9 mouse cellular contexts compared by ENCODE assay signal in genomic region chr11:46213844-46214243, GRCm38 (mm10). TPM values are rescaled to one million over a fixed set of nuclear protein-coding genes. Genes with fewer than 3 reads are reported as not detected.
DNase-seq lines count a peak whose midpoint lies in the region; ATAC-seq and TF ChIP-seq lines count a peak whose summit lies in the region.
"Had no signal": no experiment of that assay in that cellular context is flagged by ENCODE, and none has a peak within 500 bp of the region (broad histone marks: within the 10 kb centered on the region; RNA-seq: fewer than 3 reads in every experiment).

No protein-coding gene starts in this region.

- WGBS in forebrain, embryonic 10.5 days, result 84% methylated on average over 5 of the region's 5 CpGs
- 92% methylated on average over 5 of the region's 5 CpGs for WGBS in forebrain, embryonic 15.5 days
- 17% methylated on average over 5 of the region's 5 CpGs for WGBS in lung, embryonic 14.5 days
- 40% methylated on average over 5 of the region's 5 CpGs for WGBS in lung, adult 2 months
- WGBS in neural tube, embryonic 11.5 days, result 72% methylated on average over 5 of the region's 5 CpGs

- peak overlapping the region; percentile 74 for H3K27ac ChIP-seq in forebrain, embryonic 10.5 days
- no peak overlapping the region for H3K27ac ChIP-seq in forebrain, embryonic 15.5 days (replicated peaks)
- H3K27ac ChIP-seq in lung, embryonic 14.5 days (ENCODE audit: low read depth), result peak overlapping the region; percentile 98
- H3K27ac ChIP-seq in neural tube, embryonic 11.5 days (ENCODE audit: low read depth, low read length), result peak overlapping the region; percentile 21

- no peak for DNase-seq in forebrain, embryonic 10.5 days (ENCODE audit: extremely low spot score, low spot score)
- DNase-seq in lung, embryonic 14.5 days, result peak; percentile 91
- no peak for DNase-seq in lung, adult 2 months
- peak; percentile 71 for DNase-seq in kidney, postnatal 14 days
- DNase-seq in neural tube, embryonic 11.5 days (ENCODE audit: low spot score), result no peak
- DNase-seq in right cerebral cortex, adult 18-20 months, result no peak
- no peak for DNase-seq in left cerebral cortex, postnatal 10 days (ENCODE audit: extremely low spot score in 1 of 2, low spot score in 2 of 2)
- DNase-seq: layer of hippocampus, adult 9-11 months had no signal

- intact Hi-C loops in left cerebral cortex, postnatal 10 days (cut with DNase I), result loop anchor here (5.0 kb wide), 1 partner anchor 197 kb away; no protein-coding TSS in a partner anchor

- no peak for ATAC-seq in forebrain, embryonic 15.5 days (replicated peaks)
- ATAC-seq in lung, embryonic 14.5 days (ENCODE audit: insufficient read depth), result peak; percentile 95
- ATAC-seq in neural tube, embryonic 11.5 days (ENCODE audit: insufficient read depth, low FRiP score, low TSS enrichment), result no peak

- no peak for TF ChIP-seq POLR2A in lung, adult 2 months (IDR thresholded peaks at IDR 0.05; ENCODE audit: borderline replicate concordance, extremely low read depth, low read depth, low read length)

- no peaks in the 10 kb centered on the region for H3K9me3 ChIP-seq in forebrain, embryonic 10.5 days
- no peaks in the 10 kb centered on the region for H3K9me3 ChIP-seq in forebrain, embryonic 15.5 days
- no peaks in the 10 kb centered on the region for H3K9me3 ChIP-seq in lung, embryonic 14.5 days (ENCODE audit: low read depth, low read length)
- no peaks in the 10 kb centered on the region for H3K9me3 ChIP-seq in neural tube, embryonic 11.5 days (ENCODE audit: control insufficient read depth, low read length)

- H3K9ac ChIP-seq in forebrain, embryonic 15.5 days (replicated peaks), result no peak overlapping the region
- H3K9ac ChIP-seq in lung, embryonic 14.5 days, result peak overlapping the region; percentile 42
- no peak overlapping the region for H3K9ac ChIP-seq in neural tube, embryonic 11.5 days (ENCODE audit: low read length)

- no peak overlapping the region for H3K4me2 ChIP-seq in forebrain, embryonic 15.5 days (replicated peaks)
- H3K4me2 ChIP-seq in lung, embryonic 14.5 days, result 0 out of 2 replicates have a peak overlapping the region, but pooled peaks have one; percentile 15
- no peak overlapping the region for H3K4me2 ChIP-seq in neural tube, embryonic 11.5 days (ENCODE audit: low read depth)

- H3K36me3 ChIP-seq in forebrain, embryonic 10.5 days (replicated peaks), result peaks cover 6% of the 10 kb centered on the region
- H3K36me3 ChIP-seq in forebrain, embryonic 15.5 days, result peaks cover 15% of the 10 kb centered on the region; the same call in 1 of the 2 replicates
- no peaks in the 10 kb centered on the region for H3K36me3 ChIP-seq in lung, embryonic 14.5 days (ENCODE audit: insufficient read depth)
- no peaks in the 10 kb centered on the region for H3K36me3 ChIP-seq in neural tube, embryonic 11.5 days (ENCODE audit: control insufficient read depth, insufficient read depth, low read length)

- no peak for TF ChIP-seq CTCF in lung, embryonic 14.5 days (IDR thresholded peaks at IDR 0.05; ENCODE audit: low read depth)
- TF ChIP-seq CTCF in lung, adult 2 months (IDR thresholded peaks at IDR 0.05; ENCODE audit: insufficient read depth, low read length), result no peak

- peaks cover 34% of the 10 kb centered on the region for H3K4me1 ChIP-seq in forebrain, embryonic 10.5 days
- H3K4me1 ChIP-seq in forebrain, embryonic 15.5 days, result 0 out of 2 replicates have a peak, but pooled peaks cover 14% of the 10 kb centered on the region
- H3K4me1 ChIP-seq in lung, embryonic 14.5 days (ENCODE audit: insufficient read depth), result peaks cover 30% of the 10 kb centered on the region
- 0 out of 2 replicates have a peak, but pooled peaks cover 2% of the 10 kb centered on the region for H3K4me1 ChIP-seq in lung, adult 2 months (ENCODE audit: control insufficient read depth, insufficient read depth, low read length)
- peaks cover 20% of the 10 kb centered on the region for H3K4me1 ChIP-seq in neural tube, embryonic 11.5 days (ENCODE audit: control insufficient read depth, insufficient read depth, low read length)

- no peak overlapping the region for H3K4me3 ChIP-seq in forebrain, embryonic 10.5 days
- no peak overlapping the region for H3K4me3 ChIP-seq in forebrain, embryonic 15.5 days
- H3K4me3 ChIP-seq in lung, embryonic 14.5 days (ENCODE audit: low read depth, low read length), result no peak overlapping the region
- H3K4me3 ChIP-seq in lung, adult 2 months (replicated peaks; ENCODE audit: extremely low read depth, low read depth, low read length), result no peak overlapping the region
- no peak overlapping the region for H3K4me3 ChIP-seq in neural tube, embryonic 11.5 days (ENCODE audit: low read depth, low read length)

- no peaks in the 10 kb centered on the region for H3K27me3 ChIP-seq in forebrain, embryonic 10.5 days (ENCODE audit: poor library complexity, severe bottlenecking)
- H3K27me3 ChIP-seq in forebrain, embryonic 15.5 days, result no peaks in the 10 kb centered on the region
- H3K27me3 ChIP-seq in lung, embryonic 14.5 days (ENCODE audit: insufficient read depth, low read length), result no peaks in the 10 kb centered on the region
- H3K27me3 ChIP-seq in neural tube, embryonic 11.5 days (ENCODE audit: control insufficient read depth, insufficient read depth, low read length), result no peaks in the 10 kb centered on the region

RNA-seq across cellular contexts. Expression of gene Fndc9, which starts 21.5 kb away (rescaled TPM):
- 0.43 and 0.66 TPM in 2 replicates for polyA plus RNA-seq in forebrain, embryonic 10.5 days (2016; fragmentation: Nextera tagmentation; extraction: Ambion mirVana)
- 3.5 and 3.9 TPM in 2 replicates for polyA plus RNA-seq in forebrain, embryonic 15.5 days (2015; fragmentation: Nextera tagmentation; extraction: Ambion mirVana)
- polyA plus RNA-seq in lung, embryonic 14.5 days (2014; fragmentation: Nextera tagmentation; extraction: Ambion mirVana), result 0.08 TPM in 1 of 2 replicates, not detected in the other
- 2.6 TPM in 1 of 2 replicates, not detected in the other for polyA plus RNA-seq in lung, adult 2 months (2012; rRNA removed)
- polyA plus RNA-seq in neural tube, embryonic 11.5 days (2014; fragmentation: Nextera tagmentation; extraction: Ambion mirVana), result 0.50 and 0.54 TPM in 2 replicates
- 10 to 100 TPM in 1 of 2 experiments, 1 to 10 TPM in 1; 9.6 to 10.0 TPM for total RNA-seq in left cerebral cortex, postnatal 10 days (2021)

RNA-seq across cellular contexts. Expression of gene Nipal4, which starts 47.5 kb away (rescaled TPM):
- polyA plus RNA-seq in forebrain, embryonic 10.5 days (2016; fragmentation: Nextera tagmentation; extraction: Ambion mirVana), result 1.6 and 1.7 TPM in 2 replicates
- 0.22 and 0.23 TPM in 2 replicates for polyA plus RNA-seq in forebrain, embryonic 15.5 days (2015; fragmentation: Nextera tagmentation; extraction: Ambion mirVana)
- polyA plus RNA-seq in lung, embryonic 14.5 days (2014; fragmentation: Nextera tagmentation; extraction: Ambion mirVana), result 1.5 and 1.8 TPM in 2 replicates
- polyA plus RNA-seq in lung, adult 2 months (2012; rRNA removed), result 0.51 and 7.1 TPM in 2 replicates
- 0.64 and 0.69 TPM in 2 replicates for polyA plus RNA-seq in neural tube, embryonic 11.5 days (2014; fragmentation: Nextera tagmentation; extraction: Ambion mirVana)
- 1 to 10 TPM in 1 of 2 experiments, under 1 TPM in 1; 0.53 to 1.3 TPM for total RNA-seq in left cerebral cortex, postnatal 10 days (2021)

Comparison
In these comparisons a context has a peak if more than half of its experiments do, and no peak if none do; other contexts are left out.
1. DNase-seq: peak in lung, embryonic 14.5 days (single experiment) and kidney, postnatal 14 days (single experiment); none in forebrain, embryonic 10.5 days (single experiment), lung, adult 2 months (single experiment), neural tube, embryonic 11.5 days (single experiment), right cerebral cortex, adult 18-20 months (single experiment) and left cerebral cortex, postnatal 10 days (0 of 2).